Mouse (Mus musculus): ENCODE results near the gene Ano1. TPM values are rescaled to one million over a fixed set of nuclear protein-coding genes. Genes with fewer than 3 reads are reported as not detected.

The Ano1 gene
- polyA plus RNA-seq, 1 experiment from 2014 or later: 1.4 TPM

DNA sequence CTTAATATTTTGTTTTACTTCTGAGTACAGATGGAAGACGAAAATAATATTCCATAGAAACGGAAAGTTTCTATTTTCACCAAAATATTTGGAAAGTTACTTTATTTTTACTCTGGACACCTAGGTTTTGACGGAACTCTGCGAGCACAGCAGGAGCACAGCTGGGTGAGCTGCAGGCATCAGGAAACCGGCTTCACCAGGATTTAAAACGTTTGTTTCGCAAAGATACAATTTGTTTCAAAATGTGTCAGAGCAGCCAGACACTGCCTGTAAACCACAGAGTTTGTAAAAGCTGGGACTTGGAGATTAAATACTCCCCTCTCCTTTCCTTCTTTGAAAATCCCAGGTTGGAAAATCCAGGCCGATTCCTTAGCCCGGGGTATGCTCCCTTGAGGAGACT is 53.9 kb downstream of the Ano1 start:
- no peaks in the 10 kb centered on the region for H3K36me3 ChIP-seq (ENCODE audit: control insufficient read depth, insufficient read depth, low read length)
- H3K4me2 ChIP-seq (ENCODE audit: low read depth, severe bottlenecking): no peak overlapping the region
- no peak overlapping the region for H3K4me3 ChIP-seq (ENCODE audit: low read depth, low read length)
- WGBS: 84% methylated on average over 9 of the region's 9 CpGs
- DNase-seq (ENCODE audit: low spot score): no peak
- no peaks in the 10 kb centered on the region for H3K9me3 ChIP-seq (ENCODE audit: control insufficient read depth, low read length)
- no peak overlapping the region for H3K27ac ChIP-seq (replicated peaks; ENCODE audit: low read depth, low read length)
- no peak overlapping the region for H3K9ac ChIP-seq (ENCODE audit: low read length)
- no peaks in the 10 kb centered on the region for H3K4me1 ChIP-seq (ENCODE audit: control insufficient read depth, insufficient read depth, low read length)
- no peak for ATAC-seq (ENCODE audit: insufficient number of reproducible peaks, low FRiP score, low TSS enrichment, low read depth)
- no peaks in the 10 kb centered on the region for H3K27me3 ChIP-seq (ENCODE audit: control insufficient read depth, insufficient read depth, low read length)

DNA sequence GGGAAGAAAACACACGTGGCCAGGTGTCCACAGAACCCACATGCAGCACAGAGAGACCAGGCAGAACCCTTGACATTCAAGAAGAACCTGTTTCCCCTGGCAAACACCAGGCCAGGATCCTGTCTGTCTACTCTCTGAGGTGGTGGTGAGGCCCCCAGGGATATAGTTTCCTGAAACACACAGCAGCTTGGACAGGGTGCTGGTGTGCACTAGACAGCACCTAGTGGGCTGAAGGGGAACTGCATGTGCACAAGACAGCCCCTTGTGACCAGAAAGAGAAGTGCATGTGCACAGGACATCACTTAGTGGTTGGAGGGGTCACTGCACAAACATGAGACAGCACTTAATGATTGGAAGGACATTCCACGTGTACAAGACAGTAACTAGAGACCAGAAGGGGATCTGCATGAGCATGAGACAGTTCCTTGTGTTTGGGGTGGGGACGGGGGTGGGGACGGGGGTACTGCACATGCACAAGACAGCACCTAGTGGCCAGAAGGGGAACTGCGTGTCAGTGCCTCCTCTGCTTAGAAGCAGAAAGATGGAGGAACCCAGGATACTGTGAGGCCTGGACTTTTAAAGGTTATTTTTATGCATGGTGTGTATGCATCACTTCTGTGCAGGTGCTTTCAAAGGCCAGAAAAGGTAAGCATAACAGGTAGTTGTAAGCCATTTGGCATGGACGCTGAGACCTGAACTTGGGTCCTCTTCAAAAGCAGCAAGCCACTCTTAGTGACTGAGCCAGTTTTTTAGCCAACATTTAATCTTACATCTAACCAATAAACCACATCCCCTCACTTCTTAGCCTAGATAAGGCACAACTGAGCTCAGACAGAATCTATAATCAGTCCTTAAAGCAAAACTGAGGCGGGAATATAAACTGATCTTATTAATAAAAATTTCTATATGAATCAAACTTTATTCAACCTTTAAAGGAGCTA is 54.7 kb downstream of the Ano1 start:
- no peaks in the 10 kb centered on the region for H3K27me3 ChIP-seq (ENCODE audit: control insufficient read depth, insufficient read depth, low read length)
- no peak overlapping the region for H3K27ac ChIP-seq (replicated peaks; ENCODE audit: low read depth, low read length)
- no peak overlapping the region for H3K9ac ChIP-seq (ENCODE audit: low read length)
- H3K9me3 ChIP-seq (ENCODE audit: control insufficient read depth, low read length): no peaks in the 10 kb centered on the region
- H3K4me1 ChIP-seq (ENCODE audit: control insufficient read depth, insufficient read depth, low read length): no peaks in the 10 kb centered on the region
- ATAC-seq (ENCODE audit: insufficient number of reproducible peaks, low FRiP score, low TSS enrichment, low read depth) (no peak), DNase-seq (ENCODE audit: low spot score) (peak; percentile 46)
- H3K36me3 ChIP-seq (ENCODE audit: control insufficient read depth, insufficient read depth, low read length): no peaks in the 10 kb centered on the region
- H3K4me3 ChIP-seq (ENCODE audit: low read depth, low read length): no peak overlapping the region
- no peak overlapping the region for H3K4me2 ChIP-seq (ENCODE audit: low read depth, severe bottlenecking)
- 74% methylated on average over 7 of the region's 7 CpGs for WGBS

DNA sequence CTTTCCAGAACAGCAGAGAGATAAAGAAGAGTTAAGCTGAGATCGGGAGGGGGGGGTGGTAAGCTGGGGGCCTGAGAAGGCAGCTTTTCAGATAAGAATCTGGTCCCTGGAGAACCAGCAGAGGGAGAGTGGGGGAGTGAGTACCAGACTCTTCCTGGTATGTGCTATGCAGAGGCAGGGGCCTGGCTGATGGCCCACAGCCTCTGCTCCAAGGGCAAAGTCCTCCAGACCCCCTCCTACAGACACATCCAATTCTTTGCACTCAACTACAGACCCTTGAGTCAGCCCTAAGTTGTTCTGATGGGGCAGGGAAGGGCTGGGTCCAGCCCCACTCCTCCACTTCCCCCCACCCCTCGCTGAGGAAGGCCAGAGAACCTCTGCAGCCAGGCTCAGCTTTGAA is 61.9 kb downstream of the Ano1 start:
- Histone ChIP-seq H3K4me2 (ENCODE audit: low read depth, severe bottlenecking) (no peak overlapping the region), H3K36me3 (ENCODE audit: control insufficient read depth, insufficient read depth, low read length) (no peaks in the 10 kb centered on the region), H3K27me3 (ENCODE audit: control insufficient read depth, insufficient read depth, low read length) (no peaks in the 10 kb centered on the region), H3K9ac (ENCODE audit: low read length) (no peak overlapping the region), H3K27ac (replicated peaks; ENCODE audit: low read depth, low read length) (no peak overlapping the region), H3K9me3 (ENCODE audit: control insufficient read depth, low read length) (no peaks in the 10 kb centered on the region), H3K4me1 (ENCODE audit: control insufficient read depth, insufficient read depth, low read length) (no peaks in the 10 kb centered on the region), H3K4me3 (ENCODE audit: low read depth, low read length) (no peak overlapping the region)
- no peak for ATAC-seq (ENCODE audit: insufficient number of reproducible peaks, low FRiP score, low TSS enrichment, low read depth)
- 54% methylated on average over 2 of the region's 2 CpGs for WGBS
- DNase-seq (ENCODE audit: low spot score): no peak

DNA sequence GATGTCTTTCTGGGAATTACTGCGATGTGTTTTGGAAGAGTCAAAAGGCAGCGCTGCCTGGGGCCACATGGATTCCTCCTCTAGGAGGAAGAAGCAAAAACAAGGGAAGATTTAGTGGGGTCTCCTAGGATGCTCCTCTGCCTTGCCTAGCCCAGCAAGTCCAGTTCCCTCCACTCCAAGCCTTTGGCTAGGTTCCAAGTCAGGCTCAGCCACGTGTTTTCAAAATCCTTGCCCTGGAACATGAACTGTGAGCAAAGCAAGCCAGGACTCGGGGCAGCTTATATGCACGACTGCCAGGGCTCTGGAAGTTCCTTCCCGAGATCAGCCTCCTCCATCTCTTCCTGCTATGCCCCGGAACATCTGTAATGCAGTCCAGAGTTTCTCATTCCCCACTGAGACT is 62.6 kb downstream of the Ano1 start:
- DNase-seq (ENCODE audit: low spot score): no peak
- no peaks in the 10 kb centered on the region for H3K36me3 ChIP-seq (ENCODE audit: control insufficient read depth, insufficient read depth, low read length)
- no peaks in the 10 kb centered on the region for H3K27me3 ChIP-seq (ENCODE audit: control insufficient read depth, insufficient read depth, low read length)
- WGBS: 57% methylated on average over 7 of the region's 7 CpGs
- no peak overlapping the region for H3K4me2 ChIP-seq (ENCODE audit: low read depth, severe bottlenecking)
- no peak for ATAC-seq (ENCODE audit: insufficient number of reproducible peaks, low FRiP score, low TSS enrichment, low read depth)
- no peak overlapping the region for H3K9ac ChIP-seq (ENCODE audit: low read length)
- H3K4me1 ChIP-seq (ENCODE audit: control insufficient read depth, insufficient read depth, low read length): no peaks in the 10 kb centered on the region
- H3K4me3 ChIP-seq (ENCODE audit: low read depth, low read length): no peak overlapping the region
- H3K27ac ChIP-seq (replicated peaks; ENCODE audit: low read depth, low read length): no peak overlapping the region
- H3K9me3 ChIP-seq (ENCODE audit: control insufficient read depth, low read length): no peaks in the 10 kb centered on the region

DNA sequence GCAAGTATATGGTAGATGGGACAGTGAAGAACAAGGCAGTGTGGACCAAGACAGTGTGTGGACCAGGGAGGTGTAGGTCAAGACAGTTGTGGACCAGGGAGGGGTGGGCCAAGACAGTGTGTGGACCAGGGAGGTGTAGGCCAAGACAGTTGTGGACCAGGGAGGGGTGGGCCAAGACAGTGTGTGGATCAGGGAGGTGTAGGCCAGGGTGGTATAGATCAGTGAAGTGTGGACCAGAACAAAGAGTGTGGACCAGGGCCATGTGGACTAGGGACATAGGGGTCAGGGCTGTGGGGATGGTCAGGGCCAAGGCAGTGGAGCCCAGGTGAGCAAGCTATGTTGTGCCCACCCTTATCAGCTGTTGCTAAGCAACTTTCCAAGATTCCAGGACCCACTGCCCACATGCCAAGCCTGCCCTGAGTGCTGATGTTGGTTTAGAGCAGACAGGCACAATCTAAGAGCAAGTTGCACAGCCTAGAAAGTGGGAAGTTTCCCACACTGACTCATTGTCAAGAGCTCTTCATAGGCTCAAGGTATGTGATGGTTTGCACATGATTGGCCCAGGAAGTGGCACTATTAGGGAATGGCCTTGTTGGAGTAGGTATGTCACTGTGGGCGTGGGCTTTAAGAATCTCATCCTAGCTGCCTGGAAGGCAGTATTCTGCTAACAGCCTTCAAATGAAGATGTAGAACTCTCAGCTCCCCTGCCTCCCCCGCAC is 64.0 kb downstream of the Ano1 start:
- H3K27me3 ChIP-seq (ENCODE audit: control insufficient read depth, insufficient read depth, low read length): no peaks in the 10 kb centered on the region
- no peak overlapping the region for H3K4me3 ChIP-seq (ENCODE audit: low read depth, low read length)
- no peak overlapping the region for H3K4me2 ChIP-seq (ENCODE audit: low read depth, severe bottlenecking)
- DNase-seq (ENCODE audit: low spot score) (no peak), ATAC-seq (ENCODE audit: insufficient number of reproducible peaks, low FRiP score, low TSS enrichment, low read depth) (no peak)
- no peaks in the 10 kb centered on the region for H3K36me3 ChIP-seq (ENCODE audit: control insufficient read depth, insufficient read depth, low read length)
- H3K27ac ChIP-seq (replicated peaks; ENCODE audit: low read depth, low read length): no peak overlapping the region
- WGBS: 90% methylated on average over 2 of the region's 2 CpGs
- no peaks in the 10 kb centered on the region for H3K4me1 ChIP-seq (ENCODE audit: control insufficient read depth, insufficient read depth, low read length)
- no peaks in the 10 kb centered on the region for H3K9me3 ChIP-seq (ENCODE audit: control insufficient read depth, low read length)
- H3K9ac ChIP-seq (ENCODE audit: low read length): no peak overlapping the region

DNA sequence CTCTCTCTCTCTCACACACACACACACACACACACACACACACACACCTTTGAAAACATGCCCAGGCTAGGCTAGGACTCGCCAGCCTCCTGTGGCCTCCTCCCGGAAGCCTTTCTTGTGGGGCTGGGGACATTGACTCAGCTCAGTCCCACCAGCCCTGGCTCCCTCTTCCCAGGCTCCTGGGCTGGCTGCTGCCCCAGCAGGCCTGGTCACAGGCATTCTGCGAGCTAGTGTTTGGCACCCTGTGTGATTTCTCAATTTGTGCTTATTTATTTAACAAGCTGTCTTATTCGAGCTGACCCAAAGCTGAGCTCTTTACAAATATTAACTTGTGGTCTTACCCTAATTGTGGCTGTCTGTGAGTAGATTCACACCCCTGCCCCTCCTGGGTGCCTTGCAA is 66.8 kb downstream of the Ano1 start:
- WGBS: 65% methylated on average over 4 of the region's 4 CpGs
- H3K27ac ChIP-seq (replicated peaks; ENCODE audit: low read depth, low read length): no peak overlapping the region
- ATAC-seq (ENCODE audit: insufficient number of reproducible peaks, low FRiP score, low TSS enrichment, low read depth): no peak

DNA sequence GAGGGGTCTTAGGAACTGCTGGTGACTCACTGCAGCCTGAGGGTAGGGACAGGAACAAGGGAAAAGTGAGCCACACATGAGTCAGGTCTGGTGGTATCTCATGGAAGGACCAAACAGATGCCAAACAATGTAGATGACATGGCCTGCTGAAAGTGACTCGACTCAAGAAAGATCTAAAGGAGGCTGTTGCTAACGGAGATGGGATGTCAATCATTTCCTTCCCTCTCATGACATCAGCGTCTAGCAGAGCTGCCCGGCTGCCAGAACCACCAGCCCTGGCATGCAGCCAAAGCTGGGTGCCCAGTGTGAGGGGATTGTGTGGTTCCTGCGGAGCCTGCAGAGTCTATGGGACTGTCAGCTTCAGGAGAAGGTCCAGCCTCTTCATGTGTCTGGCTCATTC is 67.3 kb downstream of the Ano1 start:
- Histone ChIP-seq H3K27me3 (ENCODE audit: control insufficient read depth, insufficient read depth, low read length) (peaks cover 4% of the 10 kb centered on the region; the same call in 1 of the 2 replicates), H3K4me3 (ENCODE audit: low read depth, low read length) (no peak overlapping the region), H3K27ac (replicated peaks; ENCODE audit: low read depth, low read length) (no peak overlapping the region), H3K9ac (ENCODE audit: low read length) (no peak overlapping the region), H3K36me3 (ENCODE audit: control insufficient read depth, insufficient read depth, low read length) (no peaks in the 10 kb centered on the region), H3K9me3 (ENCODE audit: control insufficient read depth, low read length) (no peaks in the 10 kb centered on the region), H3K4me2 (ENCODE audit: low read depth, severe bottlenecking) (no peak overlapping the region), H3K4me1 (ENCODE audit: control insufficient read depth, insufficient read depth, low read length) (no peaks in the 10 kb centered on the region)
- DNase-seq (ENCODE audit: low spot score): no peak
- ATAC-seq (ENCODE audit: insufficient number of reproducible peaks, low FRiP score, low TSS enrichment, low read depth): no peak
- 65% methylated on average over 5 of the region's 5 CpGs for WGBS

More for the DNA sequence above, 66.8 kb downstream of the Ano1 start:
- Histone ChIP-seq H3K27me3 (ENCODE audit: control insufficient read depth, insufficient read depth, low read length) (no peaks in the 10 kb centered on the region; the same call in 1 of the 2 replicates), H3K36me3 (ENCODE audit: control insufficient read depth, insufficient read depth, low read length) (no peaks in the 10 kb centered on the region), H3K9ac (ENCODE audit: low read length) (no peak overlapping the region), H3K4me3 (ENCODE audit: low read depth, low read length) (no peak overlapping the region), H3K4me2 (ENCODE audit: low read depth, severe bottlenecking) (no peak overlapping the region), H3K9me3 (ENCODE audit: control insufficient read depth, low read length) (no peaks in the 10 kb centered on the region), H3K4me1 (ENCODE audit: control insufficient read depth, insufficient read depth, low read length) (no peaks in the 10 kb centered on the region)
- no peak for DNase-seq (ENCODE audit: low spot score)

DNA sequence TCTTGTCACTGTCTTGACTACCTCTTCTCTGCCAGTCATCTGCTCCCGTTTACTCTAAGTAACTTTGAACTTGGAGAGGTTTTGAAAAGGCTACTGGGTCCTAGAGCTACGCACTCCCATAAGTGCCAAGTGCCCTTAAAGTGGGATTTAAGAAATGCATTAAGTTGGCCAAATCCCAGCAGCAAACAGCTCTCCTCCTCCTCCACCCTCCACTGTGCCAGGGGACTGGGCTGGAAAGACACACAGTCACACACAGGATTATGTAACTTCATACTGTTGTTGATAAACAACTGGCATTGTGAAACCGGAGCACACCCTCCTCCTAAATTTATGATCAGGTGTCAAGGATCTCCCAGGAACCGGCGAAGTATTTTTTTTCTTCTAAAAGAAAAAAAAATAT is 71.7 kb downstream of the Ano1 start:
- Histone ChIP-seq H3K4me1 (ENCODE audit: control insufficient read depth, insufficient read depth, low read length) (no peaks in the 10 kb centered on the region), H3K4me2 (ENCODE audit: low read depth, severe bottlenecking) (no peak overlapping the region), H3K27me3 (ENCODE audit: control insufficient read depth, insufficient read depth, low read length) (peaks cover 22% of the 10 kb centered on the region), H3K9ac (ENCODE audit: low read length) (no peak overlapping the region), H3K27ac (replicated peaks; ENCODE audit: low read depth, low read length) (no peak overlapping the region), H3K36me3 (ENCODE audit: control insufficient read depth, insufficient read depth, low read length) (no peaks in the 10 kb centered on the region), H3K9me3 (ENCODE audit: control insufficient read depth, low read length) (no peaks in the 10 kb centered on the region), H3K4me3 (ENCODE audit: low read depth, low read length) (no peak overlapping the region)
- DNase-seq (ENCODE audit: low spot score) (no peak), ATAC-seq (ENCODE audit: insufficient number of reproducible peaks, low FRiP score, low TSS enrichment, low read depth) (no peak)
- 80% methylated on average over 5 of the region's 5 CpGs for WGBS
